Mouse (Mus musculus) bone marrow macrophage, adult 2 months (primary cell): ENCODE results near the gene Zfp213.

Source experiments
- CTCF ChIP-seq: IDR thresholded peaks from 2 replicates; pipeline ENCODE4 v1.5.1; 2012; ENCODE audit warnings: low read depth, mild to moderate bottlenecking, low read length, moderate library complexity
- POLR2A ChIP-seq: IDR thresholded peaks from 2 replicates; pipeline ENCODE4 v1.6.1; 2012; ENCODE audit warnings: mild to moderate bottlenecking, low read depth, low read length, borderline replicate concordance

DNA sequence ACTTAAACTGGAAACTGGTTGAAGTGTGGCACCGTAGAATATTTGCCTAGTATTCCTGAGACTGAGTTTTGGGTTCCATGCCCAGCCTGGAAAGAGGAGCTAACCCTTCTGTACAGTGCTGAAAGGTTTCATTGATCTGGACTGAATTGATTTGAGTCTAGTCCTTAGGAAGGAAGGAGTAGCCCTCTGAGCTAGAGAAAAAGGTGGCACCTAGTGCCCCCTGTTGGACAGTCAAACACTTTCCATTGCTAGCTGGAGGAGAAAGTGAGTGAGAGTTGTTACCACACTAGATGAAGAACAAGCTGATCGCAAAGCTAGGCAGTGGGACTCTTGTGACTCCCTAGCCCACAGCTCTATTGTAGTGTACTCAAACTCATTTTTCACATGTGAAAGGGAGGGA is 39.5 kb upstream of the Zfp213 start:
- TF ChIP-seq CTCF (no peak), POLR2A (no peak)
